Mouse (Mus musculus): ENCODE measurements at regions not wholly inside any gene's neighbourhood (a gene's known extent, or its start where the extent isn't known, plus 50 kb on each side); places are given as distances from the start of the nearest gene placed in this dataset.

- no peak for TF ChIP-seq CTCF (IDR thresholded peaks at IDR 0.05; ENCODE audit: control insufficient read depth, insufficient read depth, insufficient read length)
- no peak for TF ChIP-seq USF1 (IDR thresholded peaks at IDR 0.05; ENCODE audit: low read depth)
- no peak for TF ChIP-seq MYOD1 (IDR thresholded peaks at IDR 0.05; ENCODE audit: control insufficient read depth, insufficient read length, low read depth)
- no peak for TF ChIP-seq CEBPB (IDR thresholded peaks at IDR 0.05; ENCODE audit: low read depth)
- no peak for TF ChIP-seq FOSL1 (IDR thresholded peaks at IDR 0.05; ENCODE audit: insufficient read depth, low read length, poor library complexity, severe bottlenecking)
- TF ChIP-seq MAX (IDR thresholded peaks at IDR 0.05), result no peak
- no peak for TF ChIP-seq MYOG (IDR thresholded peaks at IDR 0.05; ENCODE audit: control insufficient read depth, extremely low read depth, insufficient read length)
These were observed 402.4 kb upstream of the Cdh5 start for GRCm38 (mm10) chr8:103699016-103699520.

Data from C2C12 (cell line).